Mouse (Mus musculus) cerebellum, postnatal 10 days (tissue): ENCODE data around the gene Supt5.

Source experiments
- DNase-seq, 2 experiments: peaks; one replicate each; pipeline ENCODE4 v3.0.0; 2021; ENCODE audit warnings: mixed read lengths in 2 of 2

Supt5 gene

GRCm38 (mm10) chr7:28374647-28375046 lies 36.1 kb upstream of the Supt5 start:
- DNase-seq = no peak

- no peak for DNase-seq
These were observed 35.4 kb upstream of the Supt5 start for GRCm38 (mm10) chr7:28373891-28374495.

GRCm38 (mm10) chr7:28373131-28373581 lies 34.6 kb upstream of the Supt5 start:
- DNase-seq = peak; percentile 86 to 90

- peak; percentile 95 for DNase-seq
These were observed 33.9 kb upstream of the Supt5 start, which contains the start of gene Plekhg2 for GRCm38 (mm10) chr7:28372251-28373108. Gene Plekhg2, minus strand, starts transcription at chr7:28372599.

- peak; percentile 56 to 68 for DNase-seq
These were observed 33.0 kb upstream of the Supt5 start for GRCm38 (mm10) chr7:28371514-28371989.

GRCm38 (mm10) chr7:28370977-28371513 lies 32.5 kb upstream of the Supt5 start:
- DNase-seq = no peak

- no peak for DNase-seq
These were observed 31.5 kb upstream of the Supt5 start for GRCm38 (mm10) chr7:28370051-28370450.

GRCm38 (mm10) chr7:28368276-28368920 lies 29.9 kb upstream of the Supt5 start:
- peak in 1 of 2 experiments; percentile 31 for DNase-seq

GRCm38 (mm10) chr7:28367663-28368275 lies 29.2 kb upstream of the Supt5 start:
- peak; percentile 65 to 70 for DNase-seq

GRCm38 (mm10) chr7:28362441-28363060 lies 24.0 kb upstream of the Supt5 start:
- no peak for DNase-seq

GRCm38 (mm10) chr7:28361647-28362341 lies 23.2 kb upstream of the Supt5 start:
- no peak for DNase-seq

GRCm38 (mm10) chr7:28360291-28360690 lies 21.7 kb upstream of the Supt5 start:
- no peak for DNase-seq

- DNase-seq = no peak
These were observed 21.3 kb upstream of the Supt5 start for GRCm38 (mm10) chr7:28359854-28360253.

GRCm38 (mm10) chr7:28358431-28358830 lies 19.9 kb upstream of the Supt5 start:
- DNase-seq = no peak

- no peak for DNase-seq
These were observed 19.4 kb upstream of the Supt5 start for GRCm38 (mm10) chr7:28357984-28358383.

GRCm38 (mm10) chr7:28356981-28357380 lies 18.4 kb upstream of the Supt5 start:
- DNase-seq = no peak

GRCm38 (mm10) chr7:28355221-28355620 lies 16.7 kb upstream of the Supt5 start:
- DNase-seq = no peak

- no peak for DNase-seq
These were observed 16.1 kb upstream of the Supt5 start for GRCm38 (mm10) chr7:28354596-28354995.

- DNase-seq = no peak
These were observed 15.6 kb upstream of the Supt5 start for GRCm38 (mm10) chr7:28354113-28354581.

GRCm38 (mm10) chr7:28353267-28353666 lies 14.7 kb upstream of the Supt5 start:
- no peak for DNase-seq

- no peak for DNase-seq
These were observed 13.2 kb upstream of the Supt5 start for GRCm38 (mm10) chr7:28351676-28352191.
